Mouse (Mus musculus) CD4-positive naive resting alpha-beta T cell, adult 76 days (primary cell): ENCODE measurements around the gene Gm11549. TPM values are rescaled to one million over a fixed set of nuclear protein-coding genes. Genes with fewer than 3 reads are reported as not detected.

ENCODE experiments used
- total RNA-seq: library from RNA; stranded (reverse); gene quantifications from one replicate; pipeline ENCODE4 v1.2.4, GENCODE M21; 2023

Gene Gm11549
- not detected for total RNA-seq

DNA sequence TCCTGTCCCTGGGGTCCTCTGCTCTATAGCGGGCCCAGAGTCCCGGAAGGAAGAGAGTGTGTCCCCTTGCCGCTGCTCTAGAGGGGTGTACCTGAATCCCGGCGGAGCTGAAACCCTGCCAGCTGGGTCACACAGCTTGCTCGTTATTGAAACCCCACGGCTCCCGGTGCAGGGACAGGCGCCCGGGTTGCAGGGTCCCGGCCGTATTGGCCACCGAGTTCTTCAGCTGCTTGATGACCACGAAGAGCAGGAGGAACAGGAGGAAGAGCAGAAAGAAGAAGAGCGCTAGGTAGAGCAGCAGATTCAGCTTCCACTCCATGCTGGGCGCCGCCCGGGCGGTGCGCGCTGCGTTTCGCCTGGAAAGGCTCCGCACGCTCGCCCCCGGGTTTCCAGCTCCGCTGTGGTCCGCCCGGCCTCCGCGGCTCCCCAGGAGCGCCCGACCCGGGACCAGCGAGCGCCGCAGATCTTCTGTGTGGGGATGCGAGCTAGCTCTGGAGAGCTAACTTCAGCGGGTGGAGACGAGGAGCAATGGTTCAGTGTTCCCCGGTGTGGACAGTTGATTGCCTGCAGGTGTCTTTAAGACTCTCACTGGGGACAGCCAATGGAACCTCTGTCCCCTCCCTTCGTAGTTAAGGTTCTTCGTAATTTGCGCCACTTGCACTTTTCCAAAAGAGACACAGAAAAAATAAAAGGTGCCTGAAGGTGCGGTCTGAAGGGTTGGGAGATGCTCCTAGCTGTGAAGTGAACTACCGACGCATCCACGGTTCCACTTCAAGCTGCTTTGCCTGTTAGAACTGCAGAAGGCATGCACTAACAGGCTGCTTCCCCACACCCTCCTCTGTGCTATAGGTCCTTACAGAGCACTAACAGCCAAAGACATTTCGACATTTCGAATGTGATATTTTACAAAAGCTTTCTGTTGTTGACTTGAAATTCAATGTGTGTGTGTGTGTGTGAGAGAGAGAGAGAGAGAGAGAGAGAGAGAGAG lies at the start of gene Gm11549:
Gene Gm11549, minus strand, starts transcription at position 741 of the 988 bp plus-strand sequence.

DNA sequence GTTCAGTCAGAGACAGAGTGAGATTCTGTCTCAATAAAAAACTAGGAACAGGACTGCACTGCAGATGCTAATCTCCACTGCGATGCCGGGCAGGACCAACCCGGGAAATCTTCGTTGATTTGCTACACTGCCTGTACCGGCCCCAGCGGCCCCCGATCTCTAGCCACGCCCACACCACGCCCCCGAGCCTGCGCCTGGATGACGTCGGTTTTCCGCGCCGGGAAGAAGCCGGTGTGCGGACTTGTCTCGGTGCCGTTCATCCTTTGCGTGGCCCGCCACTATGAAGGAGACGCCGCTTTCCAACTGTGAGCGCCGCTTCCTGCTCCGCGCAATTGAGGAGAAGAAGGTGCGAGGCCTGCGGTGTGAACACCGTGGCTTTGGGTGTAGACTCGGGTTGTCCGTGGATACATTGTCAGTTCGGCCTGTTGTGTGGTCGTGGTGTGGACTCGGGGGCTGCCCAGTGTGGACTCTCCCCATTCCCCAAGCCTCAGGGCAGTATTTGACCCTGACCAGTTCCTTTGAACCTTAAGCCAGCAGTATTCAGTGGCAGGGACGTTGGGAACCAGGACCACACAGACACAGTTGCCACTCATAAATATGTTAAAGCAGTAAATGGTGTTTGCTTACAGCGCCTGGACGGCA lies 30.9 kb upstream of the Gm11549 start, which contains the start of gene Exosc9:
Gene Exosc9, plus strand, starts transcription at position 201 of the 642 bp plus-strand sequence.

DNA sequence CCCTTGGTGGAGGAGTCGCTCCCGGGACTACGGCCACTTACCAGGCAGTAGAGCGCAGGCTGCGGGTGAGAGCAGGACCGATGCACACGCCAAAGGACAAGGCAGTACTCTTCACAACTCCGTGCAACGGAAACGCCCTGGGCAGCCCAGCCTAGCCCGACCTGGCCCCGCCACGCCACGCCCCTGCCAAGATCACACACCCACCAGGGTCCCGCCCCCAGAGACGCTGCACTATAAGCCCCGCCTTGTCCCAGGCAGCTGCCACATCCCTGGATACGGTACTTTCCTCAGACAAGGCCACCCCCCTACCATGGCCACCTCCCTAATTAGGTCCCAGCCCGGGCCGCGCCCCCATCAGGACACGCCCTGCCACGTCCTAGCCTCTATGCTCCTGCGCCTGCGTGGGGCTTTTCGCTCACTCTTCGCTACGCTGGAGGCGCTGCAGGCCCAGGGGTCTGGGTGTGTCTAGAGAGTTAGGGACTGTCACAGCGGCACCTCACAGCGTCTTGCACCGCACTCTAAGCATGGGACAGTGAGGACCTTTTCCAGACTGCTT lies 46.0 kb downstream of the Gm11549 start, which contains the start of the genes Anxa5 and 1810062G17Rik:
Gene Anxa5, minus strand, starts transcription at position 363 of the 556 bp plus-strand sequence.
Gene 1810062G17Rik, plus strand, starts transcription at position 406 of the 556 bp plus-strand sequence.

Other genes with a start within 250 kb of the Gm11549 start
- 61.3 TPM for gene Anxa5, start 45.9 kb downstream of the Gm11549 start, total RNA-seq
- 1.3 TPM for gene 1810062G17Rik, start 45.9 kb downstream of the Gm11549 start, total RNA-seq
- 33.9 TPM for gene Exosc9, start 30.8 kb upstream of the Gm11549 start, total RNA-seq
- gene Ccna2, start 50.3 kb upstream of the Gm11549 start, total RNA-seq, result 2.0 TPM
- gene Bbs7, start 91.7 kb upstream of the Gm11549 start, total RNA-seq, result 0.97 TPM
- gene Trpc3, start 168.4 kb upstream of the Gm11549 start, total RNA-seq, result not detected